Mouse (Mus musculus) lung, embryonic 16.5 days (tissue): Measurements from ENCODE around the gene Dmxl2. TPM values are rescaled to one million over a fixed set of nuclear protein-coding genes. Genes with fewer than 3 reads are reported as not detected.

Experiments used
- ATAC-seq: fragments of 200-750 bp; cut with Nextera tagmentation; 2 replicates; pipeline ENCODE4 v1.8.0; 2017; ENCODE audit warnings: low read depth, mild to moderate bottlenecking, moderate library complexity
- H3K27ac ChIP-seq: fragments of 300-500 bp; sonication (generic); 2 replicates; pipeline ENCODE4 v1.5.1; 2014; ENCODE audit warnings: mild to moderate bottlenecking, control low read depth, low read length
- H3K27me3 ChIP-seq: fragments of 300-500 bp; sonication (generic); 2 replicates; pipeline ENCODE4 v1.6.1; 2014; ENCODE audit warnings: low read depth, low read length, mixed read lengths; ENCODE audit not compliant: control insufficient read depth, insufficient read depth
- H3K36me3 ChIP-seq: fragments of 300-500 bp; sonication (generic); 2 replicates; pipeline ENCODE4 v1.6.1; 2014; ENCODE audit warnings: low read length; ENCODE audit not compliant: control insufficient read depth, insufficient read depth
- H3K4me1 ChIP-seq: fragments of 300-500 bp; sonication (generic); replicated peaks from 2 replicates; pipeline ENCODE4 v1.6.1; 2014; ENCODE audit warnings: low read length, mixed read lengths; ENCODE audit not compliant: control insufficient read depth, insufficient read depth
- H3K4me2 ChIP-seq: fragments of 300-500 bp; sonication (generic); 2 replicates; pipeline ENCODE4 v1.6.1; 2014; ENCODE audit warnings: low read depth, low read length, control low read depth
- H3K4me3 ChIP-seq: fragments of 300-500 bp; sonication (generic); 2 replicates; pipeline ENCODE4 v1.5.1; 2014; ENCODE audit warnings: mild to moderate bottlenecking, low read length, control low read depth
- H3K9ac ChIP-seq: fragments of 300-500 bp; sonication (generic); 2 replicates; pipeline ENCODE4 v1.6.1; 2014; ENCODE audit warnings: low read length, control low read depth
- H3K9me3 ChIP-seq: fragments of 300-500 bp; sonication (generic); 2 replicates; pipeline ENCODE4 v1.6.1; 2016; ENCODE audit warnings: low read length; ENCODE audit not compliant: control insufficient read depth
- WGBS: fragments of 180-500 bp; shearing (Covaris S2); extraction: QIAGEN DNeasy Blood & Tissue Kit; methylation state at CpG from one replicate; pipeline ENCODE4 v1.1.7; 2014; 5-methylcytosine and 5-hydroxymethylcytosine counted together
- polyA plus RNA-seq: library from polyadenylated mRNA; unstranded; fragments of >200 nt; fragmentation: Nextera tagmentation; extraction: Ambion mirVana; gene quantifications from 2 replicates; pipeline ENCODE4 v1.2.1, GENCODE M21; 2015

Gene Dmxl2
- polyA plus RNA-seq, 1 experiment from 2014 or later: 2.2 TPM

- no peak overlapping the region for H3K27ac ChIP-seq
- no peak overlapping the region for H3K9ac ChIP-seq
- no peaks in the 10 kb centered on the region for H3K9me3 ChIP-seq
- no peak for ATAC-seq
- 76% methylated on average over 2 of the region's 2 CpGs for WGBS
- no peak overlapping the region for H3K4me3 ChIP-seq
- no peaks in the 10 kb centered on the region for H3K36me3 ChIP-seq
- no peaks in the 10 kb centered on the region for H3K27me3 ChIP-seq
- no peak overlapping the region for H3K4me2 ChIP-seq
- H3K4me1 ChIP-seq: no peaks in the 10 kb centered on the region
Observed at GRCm38 (mm10) chr9:54515991-54516390, 14.6 kb upstream of the Dmxl2 start.

DNA sequence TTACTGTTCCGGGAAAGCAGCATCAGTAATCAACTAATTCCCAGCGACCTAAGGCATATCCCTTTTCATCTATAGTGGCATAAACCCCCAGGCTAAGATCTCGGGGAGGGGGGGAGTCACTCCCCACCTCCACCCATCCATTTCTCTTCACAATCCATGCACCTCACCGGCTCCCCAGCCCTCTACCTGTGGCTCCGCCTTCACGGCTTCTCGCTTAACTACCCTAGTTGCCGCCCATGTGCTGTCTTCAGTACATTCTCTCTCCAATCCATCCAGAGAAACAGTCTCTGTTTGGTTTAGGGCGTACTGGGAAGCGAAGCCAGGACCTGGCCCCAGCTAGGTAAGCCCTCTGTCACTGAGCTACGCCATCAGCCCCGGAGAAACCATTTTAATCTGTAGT, 1.4 kb upstream of the Dmxl2 start:
- Histone ChIP-seq H3K4me2 (peak overlapping the region; percentile 15; the same call in 1 of the 2 replicates), H3K4me1 (0 out of 2 replicates have a peak, but pooled peaks cover 5% of the 10 kb centered on the region), H3K4me3 (no peak overlapping the region), H3K9ac (no peak overlapping the region), H3K27ac (no peak overlapping the region), H3K36me3 (no peaks in the 10 kb centered on the region), H3K27me3 (peaks cover 14% of the 10 kb centered on the region), H3K9me3 (no peaks in the 10 kb centered on the region)
- ATAC-seq: no peak
- WGBS: 6% methylated on average over 12 of the region's 12 CpGs

GRCm38 (mm10) chr9:54502111-54502495, 677 bp upstream of the Dmxl2 start:
- Histone ChIP-seq H3K4me3 (peak overlapping the region; percentile 71), H3K9ac (peak overlapping the region; percentile 72; the same call in 1 of the 2 replicates), H3K36me3 (no peaks in the 10 kb centered on the region), H3K9me3 (no peaks in the 10 kb centered on the region), H3K4me2 (peak overlapping the region; percentile 100), H3K27me3 (peaks cover 14% of the 10 kb centered on the region), H3K4me1 (0 out of 2 replicates have a peak, but pooled peaks cover 5% of the 10 kb centered on the region), H3K27ac (no peak overlapping the region)
- no peak for ATAC-seq
- 5% methylated on average over 13 of the region's 13 CpGs for WGBS

GRCm38 (mm10) chr9:54500832-54501452, 484 bp downstream of the Dmxl2 start:
- Histone ChIP-seq H3K4me3 (peak overlapping the region; percentile 71), H3K9ac (peak overlapping the region; percentile 72), H3K36me3 (no peaks in the 10 kb centered on the region), H3K4me2 (peak overlapping the region; percentile 100), H3K27me3 (peaks cover 14% of the 10 kb centered on the region), H3K27ac (no peak overlapping the region), H3K4me1 (0 out of 2 replicates have a peak, but pooled peaks cover 5% of the 10 kb centered on the region), H3K9me3 (no peaks in the 10 kb centered on the region)
- WGBS: under 1% methylated on average over 40 of the region's 43 CpGs
- ATAC-seq: peak; percentile 47

GRCm38 (mm10) chr9:54499791-54500190, 1.6 kb downstream of the Dmxl2 start:
- Histone ChIP-seq H3K9ac (no peak overlapping the region), H3K27ac (no peak overlapping the region), H3K4me1 (0 out of 2 replicates have a peak, but pooled peaks cover 5% of the 10 kb centered on the region), H3K9me3 (no peaks in the 10 kb centered on the region), H3K4me3 (no peak overlapping the region), H3K4me2 (no peak overlapping the region), H3K36me3 (no peaks in the 10 kb centered on the region), H3K27me3 (peaks cover 14% of the 10 kb centered on the region)
- no peak for ATAC-seq
- WGBS: 80% methylated on average over 3 of the region's 3 CpGs

- Histone ChIP-seq H3K36me3 (no peaks in the 10 kb centered on the region), H3K4me1 (0 out of 2 replicates have a peak, but pooled peaks cover 5% of the 10 kb centered on the region)
Observed at GRCm38 (mm10) chr9:54499291-54499690, 2.1 kb downstream of the Dmxl2 start.

GRCm38 (mm10) chr9:54490431-54490830, 11.0 kb downstream of the Dmxl2 start:
- Histone ChIP-seq H3K4me2 (no peak overlapping the region), H3K27ac (no peak overlapping the region), H3K36me3 (no peaks in the 10 kb centered on the region), H3K4me1 (no peaks in the 10 kb centered on the region), H3K9me3 (no peaks in the 10 kb centered on the region), H3K9ac (no peak overlapping the region), H3K4me3 (no peak overlapping the region), H3K27me3 (no peaks in the 10 kb centered on the region)
- no peak for ATAC-seq
- 85% methylated on average over 2 of the region's 2 CpGs for WGBS

More at GRCm38 (mm10) chr9:54499291-54499690, 2.1 kb downstream of the Dmxl2 start:
- 85% methylated on average over 6 of the region's 6 CpGs for WGBS
- no peak overlapping the region for H3K4me3 ChIP-seq
- ATAC-seq: no peak
- no peak overlapping the region for H3K27ac ChIP-seq
- no peaks in the 10 kb centered on the region for H3K9me3 ChIP-seq
- H3K9ac ChIP-seq: no peak overlapping the region
- H3K27me3 ChIP-seq: peaks cover 14% of the 10 kb centered on the region
- H3K4me2 ChIP-seq: no peak overlapping the region

GRCm38 (mm10) chr9:54489599-54489998, 11.8 kb downstream of the Dmxl2 start:
- Histone ChIP-seq H3K9ac (no peak overlapping the region), H3K4me3 (no peak overlapping the region), H3K4me1 (no peaks in the 10 kb centered on the region), H3K27me3 (no peaks in the 10 kb centered on the region), H3K27ac (no peak overlapping the region), H3K4me2 (no peak overlapping the region), H3K9me3 (no peaks in the 10 kb centered on the region), H3K36me3 (no peaks in the 10 kb centered on the region)
- WGBS: 52% methylated on average over 2 of the region's 2 CpGs
- ATAC-seq: no peak

- Histone ChIP-seq H3K27me3 (no peaks in the 10 kb centered on the region), H3K36me3 (no peaks in the 10 kb centered on the region), H3K4me3 (no peak overlapping the region), H3K4me2 (no peak overlapping the region), H3K4me1 (no peaks in the 10 kb centered on the region), H3K9ac (no peak overlapping the region), H3K9me3 (no peaks in the 10 kb centered on the region), H3K27ac (no peak overlapping the region)
- no peak for ATAC-seq
- 85% methylated on average over 2 of the region's 2 CpGs for WGBS
Observed at GRCm38 (mm10) chr9:54484927-54485326, 16.5 kb downstream of the Dmxl2 start.
